Mouse (Mus musculus) frontal cortex, adult (tissue): ENCODE measurements at regions not wholly inside any gene's neighbourhood (a gene's known extent, or its start where the extent isn't known, plus 50 kb on each side); places are given as distances from the start of the nearest gene placed in this dataset.

Experiments used
- ATAC-seq: cut with Nextera tagmentation; 2 replicates; pipeline ENCODE4 v1.9.2; 2017; ENCODE audit warnings: mild to moderate bottlenecking, moderate library complexity, mixed read lengths; ENCODE audit not compliant: low TSS enrichment

GRCm38 (mm10) chr10:55416304-55416703, 690.4 kb upstream of the Msl3l2 start:
- peak; percentile 98 for ATAC-seq

GRCm38 (mm10) chr10:55416769-55417168, 689.9 kb upstream of the Msl3l2 start:
- peak; percentile 77 for ATAC-seq

- ATAC-seq = no peak
These were observed 684.3 kb upstream of the Msl3l2 start for GRCm38 (mm10) chr10:55422391-55422790.

GRCm38 (mm10) chr10:55424943-55425342, 681.8 kb upstream of the Msl3l2 start:
- no peak for ATAC-seq
